Mouse (Mus musculus) forebrain, postnatal 0 days (tissue): ENCODE measurements around the gene Kiss1. TPM values are rescaled to one million over a fixed set of nuclear protein-coding genes. Genes with fewer than 3 reads are reported as not detected.

Experiments used
- ATAC-seq: fragments of 200-750 bp; cut with Nextera tagmentation; 2 replicates; pipeline ENCODE4 v1.8.0; 2017; ENCODE audit warnings: mild to moderate bottlenecking, moderate library complexity
- DNase-seq: peaks from one replicate; pipeline ENCODE4 v3.0.0-alpha.2; 2015
- H3K27ac ChIP-seq: fragments of 300-500 bp; sonication (generic); 2 replicates; pipeline ENCODE4 v1.5.1; 2014; ENCODE audit warnings: low read depth, mild to moderate bottlenecking, antibody characterized with exemption, low read length, moderate library complexity, mixed read lengths
- H3K27me3 ChIP-seq: fragments of 300-500 bp; sonication (generic); 2 replicates; pipeline ENCODE4 v1.6.1; 2014; ENCODE audit warnings: mild to moderate bottlenecking, low read length, mixed read lengths; ENCODE audit not compliant: insufficient read depth
- H3K36me3 ChIP-seq: fragments of 300-500 bp; sonication (generic); 2 replicates; pipeline ENCODE4 v1.6.1; 2014; ENCODE audit warnings: mild to moderate bottlenecking, moderate library complexity; ENCODE audit not compliant: insufficient read depth
- H3K4me1 ChIP-seq: fragments of 300-500 bp; sonication (generic); 2 replicates; pipeline ENCODE4 v1.6.1; 2014; ENCODE audit warnings: antibody characterized with exemption; ENCODE audit not compliant: insufficient read depth
- H3K4me2 ChIP-seq: fragments of 300-500 bp; sonication (generic); 2 replicates; pipeline ENCODE4 v1.6.1; 2014; ENCODE audit warnings: low read depth, mild to moderate bottlenecking, moderate library complexity
- H3K4me3 ChIP-seq: fragments of 300-500 bp; sonication (generic); 2 replicates; pipeline ENCODE4 v1.5.1; 2014; ENCODE audit warnings: low read depth, low read length, mixed read lengths
- H3K9ac ChIP-seq: fragments of 300-500 bp; sonication (generic); 2 replicates; pipeline ENCODE4 v1.6.1; 2014; ENCODE audit warnings: mild to moderate bottlenecking
- H3K9me3 ChIP-seq: fragments of 300-500 bp; sonication (generic); 2 replicates; pipeline ENCODE4 v1.6.1; 2016; ENCODE audit warnings: low read length
- CTCF ChIP-seq: sonication (generic); IDR thresholded peaks from 2 replicates; pipeline ENCODE4 v1.5.1; 2016; ENCODE audit warnings: antibody characterized with exemption, control low read depth, low read depth
- WGBS: fragments of 180-500 bp; shearing (Covaris S2); extraction: QIAGEN DNeasy Blood & Tissue Kit; methylation state at CpG from one replicate; pipeline ENCODE4 v1.1.7; 2014; 5-methylcytosine and 5-hydroxymethylcytosine counted together
- polyA plus RNA-seq: library from polyadenylated mRNA; unstranded; fragments of >200 nt; fragmentation: Nextera tagmentation; extraction: Ambion mirVana; gene quantifications from 2 replicates; pipeline ENCODE4 v1.2.1, GENCODE M21; 2015
- total RNA-seq: library from RNA; depleted of rRNA; stranded (reverse); fragments of >200 nt; gene quantifications from 2 replicates; pipeline ENCODE4 v1.2.3, GENCODE M21; 2014; rRNA removed

Kiss1 gene
- total RNA-seq (not detected in 2 replicates), polyA plus RNA-seq (not detected in 2 replicates)

DNA sequence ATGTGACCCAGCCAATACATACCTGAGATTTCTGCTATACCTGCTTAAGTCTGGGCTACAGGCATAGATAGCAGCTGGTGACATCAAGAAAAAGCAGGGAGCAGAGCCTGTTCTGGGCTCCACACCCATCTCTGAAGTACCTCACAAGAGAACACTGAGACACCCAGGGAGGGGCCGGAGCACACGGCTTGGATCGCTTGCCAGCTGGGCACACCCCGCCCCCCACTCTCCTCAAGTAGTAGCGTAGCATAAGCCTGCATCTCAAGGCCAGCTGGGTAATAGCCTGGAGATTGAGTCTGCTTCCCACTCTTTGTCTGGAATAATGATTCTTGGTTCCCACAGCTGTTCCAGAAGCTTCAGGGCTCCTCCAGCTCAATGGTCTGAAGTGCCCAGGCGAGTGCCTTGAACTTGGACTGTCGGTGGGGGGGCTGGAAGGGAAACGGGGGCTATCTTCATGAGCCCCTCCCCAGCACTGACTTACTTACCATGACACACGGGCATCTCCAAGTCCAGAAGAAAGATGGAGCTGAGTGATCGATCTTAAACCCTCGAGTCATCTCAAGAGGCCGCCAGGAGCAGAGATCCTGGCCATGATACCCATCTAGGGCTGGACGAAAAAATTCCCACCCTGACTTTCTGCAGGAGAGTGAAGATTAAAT lies at the start of gene Kiss1:
Kiss1 (plus strand) TSS at position 609 of the 659 bp plus-strand sequence.
- WGBS: 73% methylated on average over 13 of the region's 13 CpGs
- DNase-seq: peak; percentile 27
- H3K4me3 ChIP-seq: no peak within 1 kb of the TSS

DNA sequence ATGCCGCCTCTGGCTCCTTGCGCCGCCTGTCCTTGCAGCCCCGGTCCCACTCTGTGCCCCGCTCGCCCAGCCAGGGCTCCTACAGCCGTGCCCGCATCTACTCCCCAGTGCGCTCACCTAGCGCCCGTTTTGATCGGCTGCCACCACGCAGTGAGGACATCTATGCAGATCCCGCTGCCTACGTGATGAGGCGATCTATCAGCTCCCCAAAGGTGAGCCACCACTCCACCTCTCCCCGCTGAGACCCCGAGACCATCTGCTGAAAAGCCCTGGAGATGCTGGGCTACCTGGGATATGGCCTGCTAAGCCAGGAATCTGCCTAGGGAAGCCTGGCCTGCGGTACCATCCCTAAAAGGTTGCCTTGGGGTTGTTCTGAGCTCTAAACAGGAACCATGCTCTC lies 47.5 kb upstream of the Kiss1 start:
- WGBS: 92% methylated on average over 19 of the region's 19 CpGs
- H3K4me3 ChIP-seq: no peak overlapping the region
- no peak overlapping the region for H3K4me2 ChIP-seq
- ATAC-seq (no peak), DNase-seq (no peak)
- no peak overlapping the region for H3K27ac ChIP-seq
- no peaks in the 10 kb centered on the region for H3K9me3 ChIP-seq
- peaks cover 38% of the 10 kb centered on the region for H3K36me3 ChIP-seq
- no peak for TF ChIP-seq CTCF
- H3K4me1 ChIP-seq: no peaks in the 10 kb centered on the region
- H3K9ac ChIP-seq: no peak overlapping the region
- H3K27me3 ChIP-seq: no peaks in the 10 kb centered on the region

More for the DNA sequence above, at the start of gene Kiss1:
- TF ChIP-seq CTCF: no peak
- H3K4me2 ChIP-seq: no peak within 1 kb of the TSS
- no peaks in the 10 kb centered on the region for H3K9me3 ChIP-seq
- no peak within 1 kb of the TSS for H3K27ac ChIP-seq
- no peaks in the 10 kb centered on the region for H3K4me1 ChIP-seq
- no peaks in the 10 kb centered on the region for H3K36me3 ChIP-seq
- no peak within 1 kb of the TSS for H3K9ac ChIP-seq
- peak; percentile 32 for ATAC-seq
- H3K27me3 ChIP-seq: no peaks in the 10 kb centered on the region

DNA sequence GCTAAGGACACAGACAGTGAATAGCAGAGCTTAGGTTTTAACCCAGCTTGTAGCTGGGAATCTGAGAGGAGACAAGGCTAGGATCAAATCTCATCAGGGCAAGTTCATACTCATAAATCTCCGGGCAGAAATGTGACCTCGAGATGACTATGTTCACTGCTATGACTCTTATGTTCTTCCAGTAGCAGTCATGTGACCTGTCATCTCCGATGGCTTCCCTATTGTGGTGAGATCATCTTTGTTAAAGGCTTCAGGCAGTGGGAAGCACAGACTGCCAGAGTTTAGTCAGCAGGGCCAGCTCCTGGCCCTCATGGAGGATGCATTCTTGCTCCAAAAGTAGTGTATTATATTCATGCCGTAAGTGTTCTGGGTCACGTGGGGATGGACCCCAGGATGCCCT lies 44.7 kb upstream of the Kiss1 start:
- DNase-seq: no peak
- peak; percentile 54; the same call in 1 of the 2 replicates for ATAC-seq
- 74% methylated on average over 5 of the region's 5 CpGs for WGBS
- no peaks in the 10 kb centered on the region for H3K4me1 ChIP-seq
- H3K4me3 ChIP-seq: no peak overlapping the region
- H3K4me2 ChIP-seq: no peak overlapping the region
- H3K27me3 ChIP-seq: no peaks in the 10 kb centered on the region
- H3K36me3 ChIP-seq: peaks cover 41% of the 10 kb centered on the region
- H3K27ac ChIP-seq: no peak overlapping the region
- H3K9me3 ChIP-seq: no peaks in the 10 kb centered on the region
- no peak for TF ChIP-seq CTCF
- no peak overlapping the region for H3K9ac ChIP-seq

DNA sequence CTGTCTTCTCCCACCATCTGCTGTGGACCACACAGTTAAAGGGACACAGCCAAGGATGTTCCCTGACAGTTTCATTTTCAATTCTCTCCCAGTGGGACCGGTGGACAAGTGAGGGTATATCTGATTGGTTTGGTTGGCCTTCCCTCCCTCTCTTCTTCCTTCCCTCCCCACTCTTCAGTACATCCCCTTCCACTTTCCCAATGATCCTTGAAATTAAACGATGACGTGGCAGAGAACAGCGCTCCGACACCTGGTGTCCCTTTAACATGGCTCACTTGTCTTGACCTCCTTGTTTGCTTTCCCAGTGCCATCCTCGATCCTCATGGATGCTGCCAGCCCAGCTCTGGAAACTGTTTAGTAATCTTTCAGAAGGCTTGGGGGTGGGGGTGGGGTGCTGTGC lies 43.1 kb upstream of the Kiss1 start:
- no peak overlapping the region for H3K9ac ChIP-seq
- no peaks in the 10 kb centered on the region for H3K27me3 ChIP-seq
- no peak for ATAC-seq
- 77% methylated on average over 6 of the region's 6 CpGs for WGBS
- DNase-seq: no peak
- H3K4me3 ChIP-seq: no peak overlapping the region
- H3K36me3 ChIP-seq: peaks cover 37% of the 10 kb centered on the region
- H3K27ac ChIP-seq: no peak overlapping the region
- H3K4me2 ChIP-seq: no peak overlapping the region
- no peak for TF ChIP-seq CTCF
- H3K4me1 ChIP-seq: no peaks in the 10 kb centered on the region
- no peaks in the 10 kb centered on the region for H3K9me3 ChIP-seq

DNA sequence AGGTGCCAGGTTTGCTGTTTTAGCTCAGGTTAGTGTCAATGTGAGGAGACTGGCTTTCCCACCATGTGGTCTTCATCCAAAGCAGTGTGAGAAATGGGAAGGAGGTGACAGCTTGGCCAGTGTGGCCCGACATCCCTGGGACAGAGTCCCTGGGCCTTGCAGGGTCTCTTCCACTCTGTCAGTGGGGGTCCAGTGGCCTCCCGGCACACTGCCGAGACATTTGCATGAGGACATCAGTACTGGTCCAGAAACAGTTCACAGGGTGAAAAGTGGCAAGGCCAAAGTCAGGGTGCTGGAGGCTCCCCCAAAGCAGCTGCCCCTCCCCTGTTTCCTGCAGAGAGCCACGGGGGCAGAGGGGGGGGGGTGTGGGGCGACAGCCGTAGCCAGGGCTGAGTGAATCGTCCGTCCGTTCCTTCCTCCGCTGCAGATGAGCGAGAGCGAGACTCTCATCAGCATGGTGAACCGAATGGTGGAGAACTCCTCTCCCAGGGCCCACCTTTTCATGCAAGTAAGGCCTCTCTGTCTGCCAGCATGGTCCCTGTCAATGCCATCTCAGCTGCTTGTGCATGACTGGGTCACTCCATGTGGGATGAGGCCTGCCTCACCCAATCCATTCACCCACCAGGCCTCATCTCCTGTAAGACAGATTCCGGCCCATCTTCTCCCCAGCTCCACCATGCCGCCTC lies 42.6 kb upstream of the Kiss1 start:
- H3K27ac ChIP-seq: no peak overlapping the region
- no peaks in the 10 kb centered on the region for H3K27me3 ChIP-seq
- no peak for DNase-seq
- 73% methylated on average over 15 of the region's 15 CpGs for WGBS
- no peaks in the 10 kb centered on the region for H3K9me3 ChIP-seq
- ATAC-seq: no peak; the same call in 1 of the 2 replicates
- no peak overlapping the region for H3K4me3 ChIP-seq
- H3K4me2 ChIP-seq: no peak overlapping the region
- peaks cover 31% of the 10 kb centered on the region for H3K36me3 ChIP-seq
- no peak overlapping the region for H3K9ac ChIP-seq
- TF ChIP-seq CTCF: no peak
- H3K4me1 ChIP-seq: no peaks in the 10 kb centered on the region

DNA sequence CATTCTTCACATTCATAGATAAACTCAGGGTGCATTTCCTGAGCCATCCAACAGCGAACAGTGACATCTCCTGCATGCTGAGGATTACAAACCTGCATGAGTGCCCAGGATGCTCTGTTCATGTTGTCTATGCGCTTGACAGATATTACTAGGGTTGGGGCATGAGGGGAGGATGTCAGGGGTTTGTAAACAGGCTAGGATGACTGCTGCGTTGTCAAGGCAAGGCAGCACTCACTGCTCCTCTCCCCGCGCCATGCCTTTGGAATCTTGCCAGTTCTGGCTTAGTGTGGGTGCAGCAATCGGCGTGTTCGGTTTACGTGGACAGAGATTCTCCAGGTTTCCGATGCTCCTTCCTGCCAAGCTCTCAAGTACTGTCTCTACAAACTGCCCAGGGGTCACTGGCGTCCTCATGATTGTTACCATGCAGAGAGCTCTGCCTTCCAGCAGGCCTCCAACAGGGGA lies 42.0 kb upstream of the Kiss1 start:
- Histone ChIP-seq H3K27ac (no peak overlapping the region), H3K4me3 (no peak overlapping the region), H3K36me3 (peaks cover 25% of the 10 kb centered on the region), H3K27me3 (no peaks in the 10 kb centered on the region), H3K9ac (no peak overlapping the region), H3K9me3 (no peaks in the 10 kb centered on the region), H3K4me2 (no peak overlapping the region), H3K4me1 (no peaks in the 10 kb centered on the region)
- ATAC-seq: peak; percentile 55
- WGBS: 62% methylated on average over 11 of the region's 11 CpGs
- DNase-seq: peak; percentile 36
- TF ChIP-seq CTCF: peak; percentile 27; the same call in 1 of the 2 replicates

DNA sequence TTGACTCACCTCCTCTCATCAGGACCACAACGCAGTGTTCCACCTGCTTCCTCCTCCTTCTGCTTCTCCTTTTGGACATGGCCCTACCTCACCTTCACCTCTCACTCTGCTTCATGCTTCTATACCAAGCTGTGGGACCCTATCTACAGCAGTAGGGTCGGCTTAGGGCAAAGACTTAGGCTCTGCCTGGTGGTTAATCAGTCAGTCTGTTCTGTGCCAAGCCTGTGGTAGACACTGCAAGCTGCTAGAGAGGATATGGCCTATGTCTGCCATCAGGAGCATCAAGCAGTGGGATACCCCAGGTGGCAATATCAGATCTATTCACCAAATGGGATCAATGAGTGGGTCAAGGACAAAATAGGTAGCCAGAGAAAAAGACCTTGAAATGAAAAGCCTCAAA lies 41.1 kb upstream of the Kiss1 start:
- no peak for DNase-seq
- no peak for TF ChIP-seq CTCF
- H3K4me2 ChIP-seq: no peak overlapping the region
- no peak for ATAC-seq
- no peaks in the 10 kb centered on the region for H3K27me3 ChIP-seq
- peaks cover 29% of the 10 kb centered on the region; the same call in 1 of the 2 replicates for H3K36me3 ChIP-seq
- no peaks in the 10 kb centered on the region for H3K9me3 ChIP-seq
- WGBS: 86% methylated on average over 2 of the region's 2 CpGs
- H3K9ac ChIP-seq: no peak overlapping the region
- no peak overlapping the region for H3K27ac ChIP-seq
- no peak overlapping the region for H3K4me3 ChIP-seq
- H3K4me1 ChIP-seq: no peaks in the 10 kb centered on the region
